Mouse (Mus musculus) 3T3-L1 (cell line): ENCODE measurements at regions not wholly inside any gene's neighbourhood (a gene's known extent, or its start where the extent isn't known, plus 50 kb on each side); places are given as distances from the start of the nearest gene placed in this dataset.
"Not testable (repeated sequence)": the region's sequence is repeated elsewhere in the genome, so short reads cannot be mapped to it uniquely, and the experiment has no call there.

ENCODE experiments used
- DNase-seq: peaks from one replicate; pipeline ENCODE4 v3.0.0-alpha.2; 2015; ENCODE audit warnings: low read depth, low spot score

DNA sequence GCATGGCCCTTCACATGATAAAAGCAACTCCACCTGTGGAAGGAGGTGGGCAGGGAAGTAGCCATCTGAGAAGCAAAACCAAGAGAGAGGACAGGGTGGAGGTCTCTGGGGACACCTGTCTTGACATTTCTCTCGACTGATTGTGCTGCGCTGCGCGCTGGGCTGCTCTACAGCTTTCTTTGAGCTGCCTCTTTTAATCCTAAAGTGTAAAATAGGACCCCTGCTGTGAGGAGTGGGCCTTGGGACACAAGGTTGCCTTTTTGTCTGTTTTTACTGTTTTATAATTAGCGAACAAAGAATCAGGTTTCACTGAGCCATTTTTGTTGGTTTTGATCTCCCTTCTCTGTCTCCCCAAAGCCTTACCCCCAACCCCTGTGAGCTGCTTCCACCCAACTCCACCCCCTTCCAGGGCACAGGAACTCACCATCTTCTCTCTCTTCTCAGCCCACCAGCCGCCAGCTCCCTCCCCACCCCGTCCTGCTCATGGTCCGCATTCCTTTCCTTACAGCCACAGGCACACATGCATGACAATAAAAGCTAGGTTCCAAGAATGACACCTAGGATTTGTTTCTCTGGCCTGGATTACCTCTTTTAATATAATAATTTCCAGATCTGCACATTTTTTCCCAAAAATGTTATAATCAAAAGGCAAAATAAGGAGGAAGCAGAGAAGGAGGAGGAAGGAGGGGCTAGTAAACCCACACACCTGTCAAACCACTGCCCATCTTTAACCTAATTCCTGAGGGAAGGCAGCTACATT is 57.3 kb downstream of the Cbln4 start:
- DNase-seq, result no peak

- no peak for DNase-seq
These were observed 73.9 kb downstream of the Cbln4 start for GRCm38 (mm10) chr2:171969311-171969905.

GRCm38 (mm10) chr2:171946569-171947250 is 96.6 kb downstream of the Cbln4 start:
- DNase-seq, result no peak

- no peak for DNase-seq
These were observed 100.6 kb downstream of the Cbln4 start for GRCm38 (mm10) chr2:171942671-171943070.

GRCm38 (mm10) chr2:171935646-171936325 is 107.5 kb downstream of the Cbln4 start:
- DNase-seq, result no peak

GRCm38 (mm10) chr2:171920960-171921359 is 122.3 kb downstream of the Cbln4 start:
- DNase-seq, result no peak

GRCm38 (mm10) chr2:171887306-171887705 is 156.0 kb downstream of the Cbln4 start:
- no peak for DNase-seq

GRCm38 (mm10) chr2:171879238-171879960 is 163.9 kb downstream of the Cbln4 start:
- not testable (repeated sequence) for DNase-seq

DNA sequence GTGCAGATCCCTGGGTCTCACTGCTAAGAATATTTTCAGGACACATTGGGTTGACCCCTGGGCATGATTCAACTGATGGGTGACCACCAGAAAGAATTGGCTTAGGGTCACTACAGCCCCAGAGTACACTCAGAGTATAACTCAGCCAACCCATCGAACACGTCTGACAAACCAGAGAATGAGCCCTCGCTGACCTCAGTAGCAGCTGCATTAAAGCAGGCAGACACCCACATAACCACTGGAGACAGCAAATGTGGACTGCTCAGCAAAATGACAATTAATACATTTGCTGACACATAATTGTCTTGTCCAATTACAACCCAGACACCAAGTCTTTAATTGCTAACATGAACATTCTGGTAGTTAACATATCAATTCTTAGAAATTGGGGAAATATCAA is 175.7 kb downstream of the Cbln4 start:
- no peak for DNase-seq

- no peak for DNase-seq
These were observed 178.8 kb downstream of the Cbln4 start for GRCm38 (mm10) chr2:171864376-171864965.

- DNase-seq, result no peak
These were observed 180.6 kb downstream of the Cbln4 start for GRCm38 (mm10) chr2:171862626-171863025.

DNA sequence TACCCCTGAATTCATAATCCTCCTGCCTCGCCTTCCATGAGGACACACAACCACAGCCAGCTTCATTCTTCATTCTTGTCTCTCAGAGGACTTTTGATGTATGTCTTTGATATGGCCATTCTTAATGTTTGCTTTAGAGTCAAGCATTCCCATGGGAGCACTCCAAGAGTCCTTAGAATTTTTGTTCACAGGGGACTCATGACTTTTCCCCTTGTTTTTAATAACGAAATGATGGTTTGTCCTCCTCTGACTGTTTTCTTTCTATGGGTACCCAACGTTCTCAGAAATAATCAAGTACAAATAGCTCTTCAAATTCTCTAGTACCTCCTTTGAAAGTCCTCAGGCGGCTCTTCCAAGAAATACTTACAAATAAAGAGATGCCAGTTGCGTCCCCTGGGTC is 184.4 kb downstream of the Cbln4 start:
- no peak for DNase-seq

- no peak for DNase-seq
These were observed 186.8 kb downstream of the Cbln4 start for GRCm38 (mm10) chr2:171856491-171856890.

DNA sequence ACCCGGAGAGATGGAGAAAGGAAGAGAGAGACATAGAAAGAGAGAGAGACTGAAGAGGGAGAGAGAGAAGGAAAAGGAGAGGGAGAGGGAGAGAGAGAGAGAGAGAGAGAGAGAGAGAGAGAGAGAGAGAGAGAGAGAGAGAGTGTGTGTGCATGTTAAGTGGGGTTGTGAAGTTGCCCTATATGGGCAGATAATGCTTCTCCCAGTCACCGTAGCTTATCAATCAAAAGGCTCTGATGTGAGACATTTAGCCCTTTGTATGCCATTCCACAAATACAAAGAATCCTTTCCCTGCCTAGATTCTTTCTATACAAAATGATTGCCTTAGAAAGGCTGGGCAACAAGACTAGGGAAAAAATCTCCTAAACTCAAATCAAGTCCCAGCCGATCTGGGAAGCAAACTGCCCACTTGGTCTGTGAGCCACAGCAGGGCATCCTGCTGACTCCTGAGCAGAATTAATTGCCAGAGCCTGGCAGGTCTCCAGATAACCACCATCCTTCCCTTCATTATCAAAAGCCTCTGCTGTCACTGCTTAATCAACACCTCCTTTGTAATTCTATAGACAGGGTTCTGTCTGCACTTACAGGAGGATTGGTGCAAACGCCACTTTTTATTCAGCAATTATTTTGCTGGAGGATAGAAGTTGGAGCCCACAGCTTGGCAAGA is 196.3 kb downstream of the Cbln4 start:
- DNase-seq, result no peak

DNA sequence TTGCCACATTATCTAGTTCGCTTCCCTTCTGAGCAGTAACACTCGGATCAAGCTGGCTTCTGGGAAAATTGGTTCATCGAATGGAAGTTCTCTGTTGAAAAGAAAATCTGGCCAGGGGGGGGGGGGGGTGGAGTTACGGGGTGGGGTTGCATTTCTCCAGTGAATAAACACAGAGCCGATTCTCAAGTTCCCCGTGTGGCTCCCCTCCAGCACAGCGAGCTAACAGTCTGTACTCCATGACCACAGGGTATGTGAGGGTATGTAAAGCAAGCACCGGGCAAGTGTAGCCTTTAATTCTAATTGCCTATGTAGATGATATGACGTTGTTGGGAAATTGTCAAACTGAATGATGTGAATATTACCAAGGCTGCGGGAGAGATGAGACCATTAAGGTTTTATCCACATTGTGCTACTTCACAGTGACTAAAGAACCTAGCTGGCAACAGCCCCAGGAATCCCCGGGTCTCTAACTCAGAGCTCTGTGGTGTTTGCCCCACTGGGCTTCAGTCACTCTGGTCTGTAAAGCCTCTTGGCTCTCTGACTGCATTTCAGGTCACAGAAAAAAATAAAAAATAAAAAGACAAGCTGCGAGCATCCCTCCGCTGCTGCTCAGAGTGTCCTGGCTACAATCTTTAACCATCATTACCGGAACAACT is 203.1 kb downstream of the Cbln4 start:
- DNase-seq, result no peak

DNA sequence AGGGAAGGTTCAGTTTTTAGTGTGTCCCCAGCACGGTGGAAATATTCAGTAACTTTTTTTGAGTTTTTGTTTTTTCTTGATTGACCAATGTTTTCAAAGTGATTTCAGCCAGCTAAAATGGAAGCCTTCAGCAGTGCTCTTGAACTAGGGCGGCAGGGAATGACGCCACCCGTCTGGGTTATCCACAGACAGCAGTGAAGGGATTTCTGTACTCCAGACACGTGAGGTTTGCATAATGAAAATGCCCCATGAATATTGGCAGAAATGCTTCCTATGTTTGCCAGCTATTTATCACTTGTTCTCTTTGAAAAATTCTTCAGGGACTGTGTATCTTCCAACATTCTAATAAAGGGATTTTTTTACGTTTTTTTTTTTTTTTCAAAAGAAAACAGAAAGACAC is 221.1 kb downstream of the Cbln4 start:
- DNase-seq, result no peak

DNA sequence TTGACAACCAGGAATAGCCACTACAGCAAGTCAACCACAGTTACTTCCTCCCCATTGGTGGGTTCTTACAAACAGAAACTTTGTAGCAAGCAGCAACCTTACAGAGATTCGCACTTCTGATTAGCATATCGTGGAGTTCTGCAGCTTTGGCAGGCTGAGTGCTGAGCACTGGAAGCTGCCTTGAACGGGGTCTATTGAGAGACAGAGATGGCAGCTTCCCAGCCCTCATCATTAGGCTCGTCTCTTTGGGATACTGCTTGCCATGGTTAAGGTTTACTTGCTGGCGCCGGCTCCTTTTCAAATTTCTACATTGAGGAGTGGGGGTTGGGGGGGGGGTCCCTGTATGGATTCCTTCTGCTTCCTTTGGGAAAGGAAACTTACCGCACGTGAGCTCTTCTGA is 224.8 kb downstream of the Cbln4 start:
- DNase-seq, result no peak

- DNase-seq, result no peak
These were observed 226.4 kb downstream of the Cbln4 start for GRCm38 (mm10) chr2:171816685-171817419.

DNA sequence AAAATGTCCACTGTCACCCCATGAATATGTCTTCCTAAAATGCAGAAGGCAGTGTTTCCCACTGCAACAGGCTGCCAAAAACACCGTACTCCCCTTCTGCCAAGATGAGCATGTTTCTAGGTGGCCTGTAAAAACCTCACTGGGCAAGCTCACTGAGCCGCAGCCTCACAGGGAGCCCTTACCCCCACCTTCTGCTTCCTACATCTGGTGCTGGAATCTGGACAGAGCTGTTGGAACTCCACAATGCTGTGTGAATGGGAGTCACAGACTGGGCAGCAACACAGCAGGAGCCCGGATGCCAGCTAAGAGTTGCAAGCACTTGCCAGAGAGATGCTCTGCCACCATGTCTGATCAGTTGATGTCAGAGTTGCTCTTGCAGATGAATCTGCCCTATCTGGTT is 230.6 kb downstream of the Cbln4 start:
- DNase-seq, result no peak
